Mouse (Mus musculus) testis, adult 2 months (tissue): ENCODE data around the gene As3mt. TPM values are rescaled to one million over a fixed set of nuclear protein-coding genes. Genes with fewer than 3 reads are reported as not detected.
A peak's percentile ranks its signal among the peaks of the same experiment; 100 is the strongest.
"Not testable (repeated sequence)": the region's sequence is repeated elsewhere in the genome, so short reads cannot be mapped to it uniquely, and the experiment has no call there.

Experiments used
- H3K27ac ChIP-seq: fragments of 200-500 bp; 2 replicates; pipeline ENCODE4 v1.5.1; 2012; ENCODE audit warnings: low read depth, low read length; ENCODE audit not compliant: control insufficient read depth, insufficient read depth
- H3K27me3 ChIP-seq: fragments of 200-500 bp; 2 replicates; pipeline ENCODE4 v1.6.1; 2012; ENCODE audit warnings: mild to moderate bottlenecking, low read length, moderate library complexity; ENCODE audit not compliant: control insufficient read depth, insufficient read depth
- H3K36me3 ChIP-seq: fragments of 200-500 bp; 2 replicates; pipeline ENCODE4 v1.6.1; 2012; ENCODE audit warnings: mild to moderate bottlenecking, low read length; ENCODE audit not compliant: control insufficient read depth, insufficient read depth
- H3K4me1 ChIP-seq: fragments of 200-500 bp; 2 replicates; pipeline ENCODE4 v1.6.1; 2012; ENCODE audit warnings: low read length; ENCODE audit not compliant: control insufficient read depth, insufficient read depth
- H3K4me3 ChIP-seq: fragments of 200-500 bp; 2 replicates; pipeline ENCODE4 v1.5.1; 2012; ENCODE audit warnings: low read depth, mild to moderate bottlenecking, low read length, moderate library complexity, mixed read lengths; ENCODE audit not compliant: control insufficient read depth
- CTCF ChIP-seq: fragments of 200-500 bp; IDR thresholded peaks from 2 replicates; pipeline ENCODE4 v1.5.1; 2012; ENCODE audit warnings: low read depth, mild to moderate bottlenecking, inconsistent platforms, low read length, moderate library complexity; ENCODE audit not compliant: control insufficient read depth, insufficient read depth, insufficient replicate concordance
- POLR2A ChIP-seq: fragments of 200-500 bp; IDR thresholded peaks from 2 replicates; pipeline ENCODE4 v1.6.1; 2012; ENCODE audit warnings: low read depth, mild to moderate bottlenecking, inconsistent platforms, low read length, moderate library complexity; ENCODE audit not compliant: control insufficient read depth
- polyA plus RNA-seq: library from polyadenylated mRNA; depleted of rRNA; stranded (reverse); fragments of >200 nt; gene quantifications from 2 replicates; pipeline ENCODE4 v1.2.3, GENCODE M21; 2012

As3mt gene
- polyA plus RNA-seq, 1 experiment = 12.1 TPM

- Histone ChIP-seq H3K27me3 (no peaks in the 10 kb centered on the region), H3K36me3 (no peaks in the 10 kb centered on the region), H3K4me3 (no peak overlapping the region), H3K4me1 (peaks cover 2% of the 10 kb centered on the region), H3K27ac (no peak overlapping the region)
- TF ChIP-seq POLR2A (no peak), CTCF (peak; percentile 45; the same call in 1 of the 2 replicates)
Observed at GRCm38 (mm10) chr19:46755066-46755465, 47.8 kb downstream of the As3mt start.

- Histone ChIP-seq H3K4me3 (no peak overlapping the region), H3K36me3 (no peaks in the 10 kb centered on the region), H3K27ac (no peak overlapping the region), H3K4me1 (peaks cover 5% of the 10 kb centered on the region), H3K27me3 (no peaks in the 10 kb centered on the region)
- TF ChIP-seq CTCF (no peak), POLR2A (no peak)
Observed at GRCm38 (mm10) chr19:46756221-46756620, 49.0 kb downstream of the As3mt start.

- Histone ChIP-seq H3K36me3 (no peaks in the 10 kb centered on the region), H3K4me3 (no peak overlapping the region), H3K27me3 (no peaks in the 10 kb centered on the region), H3K4me1 (peaks cover 19% of the 10 kb centered on the region), H3K27ac (no peak overlapping the region)
- TF ChIP-seq POLR2A (no peak), CTCF (no peak)
Observed at GRCm38 (mm10) chr19:46759096-46759495, 51.8 kb downstream of the As3mt start.

GRCm38 (mm10) chr19:46759909-46760308, 52.7 kb downstream of the As3mt start:
- H3K4me3 ChIP-seq, H3K36me3 ChIP-seq, H3K27ac ChIP-seq, H3K27me3 ChIP-seq: not testable (repeated sequence)
- peaks cover 19% of the 10 kb centered on the region for H3K4me1 ChIP-seq

GRCm38 (mm10) chr19:46760375-46761160, 53.3 kb downstream of the As3mt start:
- peak overlapping the region; percentile 85 for H3K4me3 ChIP-seq
- peak; percentile 77; the same call in 1 of the 2 replicates for TF ChIP-seq CTCF
- no peak for TF ChIP-seq POLR2A
- no peaks in the 10 kb centered on the region for H3K36me3 ChIP-seq
- no peaks in the 10 kb centered on the region for H3K27me3 ChIP-seq
- peaks cover 19% of the 10 kb centered on the region for H3K4me1 ChIP-seq
- peak overlapping the region; percentile 61 for H3K27ac ChIP-seq

GRCm38 (mm10) chr19:46761247-46761946, 54.1 kb downstream of the As3mt start, which contains the start of gene Cnnm2:
Gene Cnnm2 (plus strand): TSS chr19:46761596.
- peak; percentile 62 for TF ChIP-seq POLR2A
- no peak for TF ChIP-seq CTCF
- H3K27ac ChIP-seq = peak within 1 kb of the TSS; percentile 82
- no peaks in the 10 kb centered on the region for H3K36me3 ChIP-seq
- H3K4me3 ChIP-seq = peak within 1 kb of the TSS; percentile 89
- peaks cover 19% of the 10 kb centered on the region for H3K4me1 ChIP-seq
- H3K27me3 ChIP-seq = no peaks in the 10 kb centered on the region

- Histone ChIP-seq H3K27ac (peak overlapping the region; percentile 82), H3K27me3 (no peaks in the 10 kb centered on the region), H3K36me3 (no peaks in the 10 kb centered on the region), H3K4me3 (peak overlapping the region; percentile 89), H3K4me1 (peaks cover 19% of the 10 kb centered on the region)
- no peak for TF ChIP-seq POLR2A
- no peak for TF ChIP-seq CTCF
Observed at GRCm38 (mm10) chr19:46761971-46762290, 54.7 kb downstream of the As3mt start.

GRCm38 (mm10) chr19:46762291-46762991, 55.2 kb downstream of the As3mt start:
- Histone ChIP-seq H3K27ac (no peak overlapping the region), H3K4me1 (peaks cover 19% of the 10 kb centered on the region)
- TF ChIP-seq POLR2A = no peak; the same call in 1 of the 2 replicates
- no peak; the same call in 1 of the 2 replicates for TF ChIP-seq CTCF

More at GRCm38 (mm10) chr19:46762291-46762991, 55.2 kb downstream of the As3mt start:
- H3K36me3 ChIP-seq = no peaks in the 10 kb centered on the region
- H3K27me3 ChIP-seq = no peaks in the 10 kb centered on the region
- H3K4me3 ChIP-seq = peak overlapping the region; percentile 89
